Mouse (Mus musculus) embryonic fibroblast, embryonic 13.5 days (primary cell): ENCODE results near the gene Olfr458.

Experiments used
- CTCF ChIP-seq: IDR thresholded peaks from 2 replicates; pipeline ENCODE4 v1.5.1; 2011; ENCODE audit warnings: mild to moderate bottlenecking, control low read depth, low read length, moderate library complexity, borderline replicate concordance; ENCODE audit not compliant: insufficient read depth
- POLR2A ChIP-seq: IDR thresholded peaks from 2 replicates; pipeline ENCODE4 v1.6.1; 2011; ENCODE audit warnings: low read depth, mild to moderate bottlenecking, control low read depth, low read length, moderate library complexity

DNA sequence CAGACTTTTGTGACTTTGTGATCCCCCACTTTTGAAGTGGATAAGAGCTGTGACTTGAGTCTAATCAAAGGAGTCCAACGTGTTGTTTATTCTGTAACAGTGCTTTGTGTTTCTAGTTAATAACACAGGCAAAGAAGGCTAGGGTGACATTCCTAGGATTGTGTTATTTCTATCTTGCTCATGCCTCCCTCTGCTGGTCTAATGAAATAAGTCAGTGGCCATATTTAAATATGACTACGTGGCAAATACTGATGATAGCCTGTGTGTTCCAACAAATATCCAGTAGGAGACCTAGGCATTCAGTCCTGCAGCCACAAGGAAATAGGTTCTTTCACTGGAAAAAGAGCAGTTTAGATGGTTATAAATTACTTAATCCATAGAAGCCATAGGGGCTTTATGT is 31.4 kb downstream of the Olfr458 start:
- no peak for TF ChIP-seq CTCF
- TF ChIP-seq POLR2A: no peak
